Mouse (Mus musculus): ENCODE data around the gene Slc38a1.

DNA sequence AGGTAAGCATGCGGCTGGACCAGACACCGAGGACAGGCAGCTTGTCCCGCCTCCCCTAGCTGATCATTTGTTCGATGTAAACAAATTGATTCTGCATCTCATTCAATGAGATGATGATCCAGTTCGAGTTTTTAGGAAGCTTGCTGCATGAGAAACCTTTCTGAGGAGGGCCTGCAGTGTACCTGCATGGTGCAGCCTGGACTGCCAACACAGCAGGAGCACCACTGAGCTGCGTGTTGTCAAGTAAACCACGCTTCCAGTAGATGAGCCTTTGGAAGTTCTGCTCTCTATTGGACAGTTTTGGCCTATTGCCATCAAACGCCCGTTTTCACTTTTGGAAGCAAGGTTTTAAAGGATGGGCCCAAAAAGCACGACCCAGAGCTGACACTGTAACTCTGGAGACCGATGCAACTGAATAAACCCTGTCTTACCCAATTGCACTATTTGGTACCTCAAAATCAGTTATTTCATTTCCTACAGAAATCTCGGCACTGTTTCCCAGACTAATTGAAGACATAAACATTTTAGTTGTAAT, 46.1 kb upstream of the Slc38a1 start:
- TF ChIP-seq GATA1 (IDR thresholded peaks at IDR 0.05; ENCODE audit: low read length): no peak
- TF ChIP-seq TAL1 (IDR thresholded peaks at IDR 0.05; ENCODE audit: low read length): no peak
